Mouse (Mus musculus) neural tube, embryonic 13.5 days (tissue): ENCODE results near the gene Rhcg. TPM values are rescaled to one million over a fixed set of nuclear protein-coding genes. Genes with fewer than 3 reads are reported as not detected.
A peak's percentile ranks its signal among the peaks of the same experiment; 100 is the strongest.

Source experiments
- ATAC-seq: fragments of 200-750 bp; cut with Nextera tagmentation; 2 replicates; pipeline ENCODE4 v1.8.0; 2017; ENCODE audit warnings: low read depth, mild to moderate bottlenecking, moderate TSS enrichment, moderate library complexity
- H3K27ac ChIP-seq: fragments of 300-500 bp; sonication (generic); replicated peaks from 2 replicates; pipeline ENCODE4 v1.5.1; 2015; ENCODE audit warnings: moderate library complexity, mild to moderate bottlenecking, inconsistent platforms
- H3K27me3 ChIP-seq: fragments of 300-500 bp; sonication (generic); 2 replicates; pipeline ENCODE4 v1.6.1; 2015; ENCODE audit warnings: mild to moderate bottlenecking, inconsistent platforms
- H3K36me3 ChIP-seq: fragments of 300-500 bp; sonication (generic); 2 replicates; pipeline ENCODE4 v1.6.1; 2015; ENCODE audit warnings: mild to moderate bottlenecking, inconsistent platforms
- H3K4me1 ChIP-seq: fragments of 300-500 bp; sonication (generic); replicated peaks from 2 replicates; pipeline ENCODE4 v1.6.1; 2015; ENCODE audit warnings: inconsistent platforms
- H3K4me2 ChIP-seq: fragments of 300-500 bp; sonication (generic); 2 replicates; pipeline ENCODE4 v1.6.1; 2015; ENCODE audit warnings: inconsistent platforms, mild to moderate bottlenecking, moderate library complexity
- H3K4me3 ChIP-seq: fragments of 300-500 bp; sonication (generic); 2 replicates; pipeline ENCODE4 v1.5.1; 2015; ENCODE audit warnings: mild to moderate bottlenecking, inconsistent platforms
- H3K9ac ChIP-seq: fragments of 300-500 bp; sonication (generic); 2 replicates; pipeline ENCODE4 v1.6.1; 2015; ENCODE audit warnings: moderate library complexity, mild to moderate bottlenecking, inconsistent platforms
- H3K9me3 ChIP-seq: fragments of 300-500 bp; sonication (generic); 2 replicates; pipeline ENCODE4 v1.6.1; 2016; ENCODE audit warnings: inconsistent platforms
- WGBS: fragments of 180-500 bp; shearing (Covaris S2); methylation state at CpG from one replicate; pipeline ENCODE4 v1.1.7; 2015; 5-methylcytosine and 5-hydroxymethylcytosine counted together
- polyA plus RNA-seq: library from polyadenylated mRNA; unstranded; fragments of >200 nt; fragmentation: Nextera tagmentation; extraction: Ambion mirVana; gene quantifications from 2 replicates; pipeline ENCODE4 v1.2.1, GENCODE M21; 2015

Rhcg gene
- polyA plus RNA-seq, 1 experiment from 2014 or later, result 6.8 TPM

DNA sequence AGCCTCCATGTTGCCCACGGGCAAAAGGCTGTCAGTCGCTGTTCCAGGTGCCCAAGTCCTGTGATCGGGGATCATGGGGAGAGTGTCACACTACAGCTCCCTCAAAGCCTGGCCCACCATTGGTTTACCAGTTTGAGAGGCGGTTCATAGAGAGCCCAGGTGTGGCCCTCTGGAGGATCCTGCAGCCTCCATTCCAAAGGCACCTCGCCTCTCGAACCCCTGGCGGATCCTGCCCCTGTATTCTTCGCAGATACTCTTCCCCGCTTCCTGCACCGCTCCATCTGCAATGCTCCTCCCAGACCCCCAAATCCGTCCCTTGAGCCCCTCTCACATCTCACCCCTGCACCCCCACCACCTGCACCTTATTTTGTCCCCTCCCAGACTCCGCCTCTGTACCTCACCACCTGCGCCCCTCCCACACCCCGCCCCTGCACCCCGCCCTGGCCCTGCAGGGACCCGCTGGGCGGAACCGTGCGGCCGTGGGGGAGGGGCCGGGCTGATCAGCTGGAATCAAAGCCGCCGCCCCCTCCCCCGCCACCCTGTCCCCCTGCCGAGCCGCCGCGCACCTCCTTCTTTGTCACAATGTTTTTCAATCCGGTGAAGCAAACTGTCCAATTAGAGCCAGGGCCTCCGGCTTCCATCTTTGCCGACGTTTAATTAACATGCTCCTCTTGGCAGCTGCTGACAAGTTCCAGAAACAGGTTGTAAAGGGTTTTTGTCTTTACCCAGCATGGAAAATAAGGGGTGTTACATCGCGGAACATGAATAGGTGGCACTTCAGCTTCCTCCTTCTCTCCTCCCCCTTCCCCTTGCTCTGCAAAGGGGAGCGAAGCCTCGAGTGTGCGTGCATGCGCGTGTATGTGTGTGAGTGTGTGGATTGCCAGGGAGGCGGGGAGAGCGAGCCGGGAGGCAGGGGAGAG lies 25.4 kb downstream of the Rhcg start:
- 1% methylated on average over 42 of the region's 42 CpGs for WGBS

DNA sequence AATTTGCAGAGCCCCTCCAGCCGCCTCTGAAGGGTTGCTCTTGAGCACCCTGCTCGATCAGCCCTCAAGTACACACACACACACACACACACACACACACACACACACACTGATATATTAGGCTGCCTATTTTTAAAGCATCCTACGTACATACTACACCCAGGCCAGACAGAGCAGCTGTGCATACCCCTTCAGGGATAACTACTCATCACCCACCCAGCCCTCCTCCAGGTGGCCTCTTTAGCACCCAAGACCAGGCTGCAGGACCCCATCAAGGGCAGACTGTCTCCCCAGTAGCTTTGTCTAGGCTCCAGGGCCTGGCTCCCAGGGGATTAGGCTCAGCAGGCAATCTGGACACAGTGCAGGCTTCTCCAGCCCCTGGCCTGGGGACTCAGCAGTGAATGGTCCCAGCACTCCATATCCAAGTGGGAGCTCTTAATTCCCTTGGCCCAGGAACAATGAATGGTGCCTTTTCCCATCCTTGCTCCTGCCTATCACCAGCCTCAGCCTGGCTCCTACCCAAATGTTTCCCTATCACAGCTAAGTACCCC lies 26.8 kb downstream of the Rhcg start:
- Histone ChIP-seq H3K4me2 (peak overlapping the region; percentile 68), H3K36me3 (no peaks in the 10 kb centered on the region), H3K9me3 (peaks cover 5% of the 10 kb centered on the region; the same call in 1 of the 2 replicates), H3K4me1 (peaks cover 53% of the 10 kb centered on the region), H3K4me3 (no peak overlapping the region), H3K27me3 (peaks cover 45% of the 10 kb centered on the region), H3K9ac (0 out of 2 replicates have a peak overlapping the region, but pooled peaks have one; percentile 50), H3K27ac (peak overlapping the region; percentile 94)
- ATAC-seq, result 0 out of 2 replicates have a peak, but pooled peaks have one; percentile 4
- 8% methylated on average over 3 of the region's 3 CpGs for WGBS

More for the DNA sequence above, 25.4 kb downstream of the Rhcg start:
- Histone ChIP-seq H3K4me1 (peaks cover 53% of the 10 kb centered on the region), H3K4me2 (peak overlapping the region; percentile 68), H3K27me3 (peaks cover 54% of the 10 kb centered on the region), H3K9ac (peak overlapping the region; percentile 73), H3K4me3 (peak overlapping the region; percentile 42), H3K9me3 (peaks cover 5% of the 10 kb centered on the region; the same call in 1 of the 2 replicates), H3K36me3 (no peaks in the 10 kb centered on the region), H3K27ac (peak overlapping the region; percentile 94)
- peak; percentile 73 for ATAC-seq

DNA sequence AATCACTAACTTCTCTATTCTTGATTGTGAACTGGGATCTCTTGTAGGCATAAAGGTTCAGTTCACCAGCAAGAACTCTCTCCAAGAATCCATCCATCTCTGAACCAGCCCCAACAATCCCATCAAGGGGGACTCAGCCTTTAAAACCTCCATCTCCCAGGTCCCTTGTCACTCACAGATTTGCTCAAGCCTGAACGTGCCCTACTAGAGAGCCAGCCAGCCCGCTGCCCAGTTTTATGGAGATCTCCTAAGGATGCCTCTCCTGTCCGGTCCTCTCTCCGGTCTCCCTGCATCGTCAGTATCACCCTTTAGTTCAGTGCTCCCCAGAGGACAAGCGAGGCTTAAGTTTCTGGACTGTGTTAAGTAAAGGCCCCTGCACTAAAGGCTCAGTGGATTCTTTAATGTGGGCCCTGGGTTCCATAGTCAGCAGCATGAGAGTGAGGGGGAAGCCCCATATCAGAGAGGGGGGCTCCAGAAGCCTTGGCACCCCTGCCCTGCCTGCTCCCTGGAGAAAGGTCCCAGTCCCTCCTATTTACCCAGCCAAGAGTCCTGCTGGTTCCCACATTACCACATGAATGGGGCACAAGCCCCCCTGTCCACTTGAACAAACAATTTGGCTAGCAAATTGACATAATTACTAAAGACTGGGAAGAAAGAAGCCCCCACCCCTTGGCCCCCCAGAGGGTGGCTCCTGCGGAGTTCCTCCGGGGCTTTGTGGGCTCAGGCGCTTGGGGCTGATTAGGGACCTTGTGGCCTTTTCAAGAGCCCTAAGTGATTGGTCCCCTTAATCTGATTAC lies 27.5 kb downstream of the Rhcg start:
- H3K4me1 ChIP-seq, result peaks cover 53% of the 10 kb centered on the region
- peak overlapping the region; percentile 17; the same call in 1 of the 2 replicates for H3K9ac ChIP-seq
- no peaks in the 10 kb centered on the region for H3K36me3 ChIP-seq
- H3K4me2 ChIP-seq, result peak overlapping the region; percentile 68
- peak overlapping the region; percentile 94 for H3K27ac ChIP-seq
- H3K27me3 ChIP-seq, result peaks cover 44% of the 10 kb centered on the region
- H3K9me3 ChIP-seq, result peaks cover 5% of the 10 kb centered on the region; the same call in 1 of the 2 replicates
- H3K4me3 ChIP-seq, result no peak overlapping the region
- no peak for ATAC-seq
- 5% methylated on average over 9 of the region's 9 CpGs for WGBS

DNA sequence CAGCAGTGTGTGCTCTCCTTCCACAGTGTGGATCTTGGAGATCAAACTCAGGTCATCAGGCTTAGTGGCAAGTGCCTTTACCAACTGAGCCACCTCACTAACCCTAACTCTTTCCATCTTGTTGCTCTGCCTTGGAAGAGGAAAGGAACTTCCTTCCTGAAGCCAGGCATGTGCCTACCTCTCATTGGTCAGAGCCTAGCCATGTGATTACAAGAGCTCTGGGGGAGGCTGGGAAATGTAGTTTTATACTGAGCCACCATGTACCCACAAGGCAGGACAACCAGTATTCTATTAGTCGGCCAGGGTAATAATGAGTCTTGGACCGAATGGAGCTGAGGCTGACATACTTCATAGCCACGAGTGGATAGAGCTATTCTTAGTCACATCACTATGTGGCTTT lies 29.2 kb downstream of the Rhcg start:
- no peak for ATAC-seq
- Histone ChIP-seq H3K9ac (no peak overlapping the region), H3K4me2 (no peak overlapping the region), H3K27me3 (peaks cover 43% of the 10 kb centered on the region), H3K4me1 (peaks cover 41% of the 10 kb centered on the region), H3K4me3 (no peak overlapping the region), H3K9me3 (peaks cover 5% of the 10 kb centered on the region; the same call in 1 of the 2 replicates), H3K27ac (no peak overlapping the region), H3K36me3 (no peaks in the 10 kb centered on the region)
- whole genome bisulfite sequencing, result 78% methylated on average over 3 of the region's 3 CpGs

DNA sequence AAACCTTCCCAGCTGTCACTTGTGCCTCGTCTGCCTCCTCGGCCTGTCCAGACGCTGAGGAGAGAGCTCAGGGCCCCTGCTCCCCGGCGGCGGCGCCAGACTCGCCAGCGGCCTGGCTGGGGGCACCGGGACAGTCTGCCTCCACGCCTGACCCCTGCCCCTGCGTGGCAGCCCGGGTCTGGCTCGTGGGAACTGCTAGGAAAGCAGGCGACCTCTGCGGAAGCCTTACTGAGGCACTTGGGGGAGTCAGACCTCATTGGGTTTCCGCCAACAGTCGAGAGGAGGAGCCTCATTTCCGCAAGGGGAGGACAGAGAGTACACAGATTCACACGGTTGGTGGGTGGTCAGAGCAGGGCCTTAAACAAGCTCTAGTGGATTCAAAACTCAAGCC lies 38.6 kb downstream of the Rhcg start:
- peak; percentile 71 for ATAC-seq
- Histone ChIP-seq H3K9me3 (no peaks in the 10 kb centered on the region), H3K4me1 (peaks cover 42% of the 10 kb centered on the region), H3K27ac (peak overlapping the region; percentile 96), H3K4me2 (peak overlapping the region; percentile 54), H3K27me3 (peaks cover 11% of the 10 kb centered on the region), H3K4me3 (peak overlapping the region; percentile 23), H3K36me3 (no peaks in the 10 kb centered on the region), H3K9ac (peak overlapping the region; percentile 67)
- under 1% methylated on average over 20 of the region's 20 CpGs for WGBS

DNA sequence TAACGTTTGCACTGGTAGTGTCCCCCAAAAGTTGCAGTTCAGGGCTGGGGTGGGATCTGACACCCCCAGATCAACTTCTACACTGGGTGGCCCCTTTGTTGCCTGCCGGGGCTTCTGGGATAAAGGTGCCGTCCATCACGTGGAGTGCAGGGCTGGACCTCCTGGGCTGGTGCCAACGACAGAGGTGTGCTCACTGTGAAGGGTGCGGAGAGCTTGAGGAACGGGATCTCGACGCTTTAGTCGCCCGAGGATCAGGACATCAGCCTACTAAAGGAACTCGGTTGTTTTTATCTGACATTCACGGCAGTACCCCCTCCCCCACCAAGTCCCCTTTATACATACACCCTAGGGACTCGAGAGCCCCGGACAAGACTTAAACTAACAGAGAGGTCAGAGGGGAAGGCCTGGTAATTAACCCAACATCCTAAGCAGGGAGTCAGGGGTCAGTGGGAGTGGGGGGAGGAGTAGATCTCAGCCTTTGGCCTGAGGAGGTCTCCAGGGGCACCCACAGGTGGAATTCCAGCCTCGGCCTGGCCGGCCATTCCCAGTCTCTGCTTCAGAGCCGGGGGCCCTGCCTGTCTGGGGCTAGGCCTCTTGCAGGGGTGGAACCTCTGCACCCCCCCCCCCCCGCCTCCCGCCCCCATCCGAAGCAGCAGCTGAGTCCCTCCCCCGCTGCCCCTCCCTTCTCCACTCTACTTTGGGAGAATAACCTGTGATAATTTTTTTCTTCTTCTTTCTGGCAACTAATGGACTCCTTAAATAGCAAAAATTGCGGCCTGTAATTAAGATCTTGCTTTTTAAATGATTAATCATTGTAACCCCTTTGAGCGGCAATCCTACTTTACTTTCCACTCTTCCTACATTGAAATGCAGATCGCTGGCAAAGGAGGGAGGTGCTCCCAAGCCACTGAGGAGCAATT lies 39.3 kb downstream of the Rhcg start:
- H3K4me2 ChIP-seq, result peak overlapping the region; percentile 54
- H3K36me3 ChIP-seq, result no peaks in the 10 kb centered on the region
- peaks cover 7% of the 10 kb centered on the region; the same call in 1 of the 2 replicates for H3K27me3 ChIP-seq
- H3K4me1 ChIP-seq, result peaks cover 43% of the 10 kb centered on the region
- peak overlapping the region; percentile 67 for H3K9ac ChIP-seq
- WGBS, result 1% methylated on average over 25 of the region's 25 CpGs
- peak overlapping the region; percentile 96 for H3K27ac ChIP-seq
- ATAC-seq, result peak; percentile 46
- H3K9me3 ChIP-seq, result no peaks in the 10 kb centered on the region
- H3K4me3 ChIP-seq, result peak overlapping the region; percentile 23

DNA sequence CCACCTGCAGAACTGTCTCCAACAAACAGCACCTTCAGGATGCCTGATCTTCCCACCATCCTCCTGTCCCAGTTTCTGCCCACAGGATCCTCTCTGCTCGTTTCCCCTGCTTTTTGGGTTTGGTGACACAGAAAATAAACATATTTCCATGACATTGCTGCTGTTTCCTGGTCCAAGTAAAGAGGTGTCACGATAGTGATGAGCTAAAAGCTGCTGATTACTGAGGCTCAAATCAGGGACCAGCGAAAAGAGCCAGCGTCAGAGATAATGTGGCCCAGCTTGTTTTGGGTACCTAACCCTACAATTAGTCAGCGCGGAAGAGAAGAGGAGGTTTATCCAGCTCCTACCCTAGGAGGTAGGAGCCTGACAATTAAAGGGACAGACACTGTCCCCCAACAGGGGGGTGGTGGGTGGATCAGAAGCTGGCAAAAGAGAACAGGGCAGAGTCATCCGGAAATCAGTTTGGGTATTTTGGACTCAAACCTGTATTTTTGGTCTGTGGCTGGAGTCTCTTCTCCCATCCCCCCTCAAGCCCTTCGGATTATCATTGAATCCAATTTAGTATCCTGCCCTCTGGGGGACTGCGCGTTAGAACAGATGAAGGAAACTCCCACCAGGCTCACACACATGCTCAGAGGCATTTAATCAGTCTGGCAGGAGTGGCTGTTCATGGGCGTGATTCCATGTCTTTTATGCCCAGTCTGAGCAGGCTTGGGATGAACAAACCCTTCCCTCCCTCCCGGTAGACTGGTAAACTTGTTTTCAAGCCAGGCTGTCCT lies 40.2 kb downstream of the Rhcg start:
- peak; percentile 75 for ATAC-seq
- Histone ChIP-seq H3K36me3 (no peaks in the 10 kb centered on the region), H3K4me3 (no peak overlapping the region), H3K9me3 (no peaks in the 10 kb centered on the region), H3K4me1 (peaks cover 51% of the 10 kb centered on the region), H3K9ac (peak overlapping the region; percentile 58), H3K4me2 (peak overlapping the region; percentile 54), H3K27ac (peak overlapping the region; percentile 96), H3K27me3 (no peaks in the 10 kb centered on the region)
- 5% methylated on average over 12 of the region's 12 CpGs for WGBS

DNA sequence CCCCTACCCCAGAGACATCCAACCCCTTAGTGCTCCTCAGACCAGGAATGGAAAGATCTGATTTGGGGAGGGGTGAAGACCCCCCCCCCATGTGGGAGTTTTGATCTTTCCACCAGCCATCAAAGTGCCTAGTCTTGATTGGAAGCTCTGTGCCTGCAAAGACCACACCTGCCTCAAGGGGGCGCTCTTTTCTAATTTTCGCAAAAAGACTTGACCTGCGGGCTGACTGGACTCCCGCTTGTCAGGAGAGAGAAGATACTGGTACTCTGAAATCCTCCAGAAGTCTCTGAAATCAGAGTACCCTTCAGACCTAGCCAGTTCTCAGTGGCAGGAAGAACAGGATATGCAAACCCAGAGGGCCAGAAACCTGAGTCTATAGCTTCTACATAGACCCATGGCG lies 40.8 kb downstream of the Rhcg start:
- H3K9me3 ChIP-seq, result no peaks in the 10 kb centered on the region
- no peaks in the 10 kb centered on the region for H3K36me3 ChIP-seq
- 5% methylated on average over 5 of the region's 5 CpGs for WGBS
- peaks cover 57% of the 10 kb centered on the region for H3K4me1 ChIP-seq
- H3K27me3 ChIP-seq, result no peaks in the 10 kb centered on the region
- H3K4me3 ChIP-seq, result no peak overlapping the region
- peak overlapping the region; percentile 96 for H3K27ac ChIP-seq
- ATAC-seq, result no peak
- H3K9ac ChIP-seq, result 0 out of 2 replicates have a peak overlapping the region, but pooled peaks have one; percentile 19
- H3K4me2 ChIP-seq, result no peak overlapping the region

DNA sequence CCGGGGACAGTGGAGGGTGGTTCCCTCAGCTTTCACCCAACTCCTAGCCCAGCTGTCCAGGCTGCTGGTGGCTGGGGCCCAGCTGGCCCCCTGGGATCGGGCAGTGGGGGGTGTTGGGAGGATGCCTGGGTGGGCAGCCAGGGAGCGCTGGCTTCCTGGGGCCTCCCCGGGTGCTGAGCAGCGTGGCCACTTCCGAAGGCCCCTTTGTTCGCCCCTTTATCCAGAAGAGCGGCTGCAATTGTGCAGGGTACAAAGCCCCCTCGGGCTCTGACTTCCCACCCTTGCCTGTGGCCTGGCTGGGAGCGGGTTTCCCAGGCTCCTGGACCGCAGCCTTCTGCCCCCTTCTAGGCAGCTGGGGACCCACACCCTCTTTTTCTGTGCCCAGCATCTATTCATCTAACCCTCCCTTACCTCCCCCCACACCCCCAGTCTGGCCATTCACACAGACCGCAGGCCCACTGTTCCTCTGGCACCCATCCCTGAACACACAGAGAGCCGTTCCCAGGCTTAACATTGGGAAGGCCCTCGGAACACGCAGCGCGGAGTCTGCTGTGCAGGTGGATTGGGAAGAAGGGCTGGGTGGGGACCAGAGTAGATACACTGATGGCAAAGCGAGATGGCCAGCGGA lies 45.2 kb downstream of the Rhcg start:
- peaks cover 50% of the 10 kb centered on the region for H3K4me1 ChIP-seq
- ATAC-seq, result peak; percentile 91
- H3K9me3 ChIP-seq, result no peaks in the 10 kb centered on the region
- peak overlapping the region; percentile 43 for H3K9ac ChIP-seq
- WGBS, result 27% methylated on average over 18 of the region's 19 CpGs
- H3K36me3 ChIP-seq, result no peaks in the 10 kb centered on the region
- H3K27me3 ChIP-seq, result no peaks in the 10 kb centered on the region
- no peak overlapping the region for H3K4me2 ChIP-seq
- H3K27ac ChIP-seq, result peak overlapping the region; percentile 78
- H3K4me3 ChIP-seq, result no peak overlapping the region

DNA sequence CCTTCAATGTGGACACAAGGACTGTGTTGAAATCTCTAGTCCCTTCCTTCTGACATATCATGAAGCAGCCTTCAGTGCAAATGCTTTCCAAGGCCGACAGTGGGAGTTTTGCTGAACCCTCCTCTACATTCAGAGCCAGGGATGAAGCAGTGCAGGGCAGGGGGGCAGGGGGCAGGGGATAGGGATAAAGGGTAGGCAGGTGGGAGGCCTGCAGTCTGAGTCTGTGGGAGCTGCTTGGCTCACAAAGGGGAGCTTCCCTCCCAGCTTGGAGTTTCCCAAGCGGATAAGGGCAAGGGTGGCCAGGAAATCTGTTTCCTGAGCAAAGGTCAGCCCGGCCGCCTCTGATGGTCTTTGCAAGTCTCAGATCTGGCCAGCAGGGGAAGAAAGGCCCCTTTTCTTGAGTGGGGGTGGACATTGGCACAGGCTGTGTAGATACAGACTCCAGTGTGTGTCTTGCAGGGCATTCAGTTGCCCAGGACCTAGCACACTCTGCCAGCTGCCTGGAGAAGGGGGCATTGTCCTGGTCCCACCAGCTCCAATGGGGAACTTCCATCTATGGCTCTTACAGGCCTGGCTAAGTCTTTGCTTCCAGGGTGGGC lies 48.4 kb downstream of the Rhcg start:
- no peak overlapping the region for H3K4me3 ChIP-seq
- 0 out of 2 replicates have a peak, but pooled peaks cover 2% of the 10 kb centered on the region for H3K27me3 ChIP-seq
- no peak overlapping the region for H3K4me2 ChIP-seq
- WGBS, result 62% methylated on average over 4 of the region's 4 CpGs
- H3K27ac ChIP-seq, result no peak overlapping the region; the same call in 1 of the 2 replicates
- no peak for ATAC-seq
- no peaks in the 10 kb centered on the region for H3K9me3 ChIP-seq
- no peaks in the 10 kb centered on the region for H3K36me3 ChIP-seq
- H3K4me1 ChIP-seq, result peaks cover 33% of the 10 kb centered on the region
- H3K9ac ChIP-seq, result no peak overlapping the region
